ENCODE assay signal across 15 mouse cellular contexts in the genomic region with DNA sequence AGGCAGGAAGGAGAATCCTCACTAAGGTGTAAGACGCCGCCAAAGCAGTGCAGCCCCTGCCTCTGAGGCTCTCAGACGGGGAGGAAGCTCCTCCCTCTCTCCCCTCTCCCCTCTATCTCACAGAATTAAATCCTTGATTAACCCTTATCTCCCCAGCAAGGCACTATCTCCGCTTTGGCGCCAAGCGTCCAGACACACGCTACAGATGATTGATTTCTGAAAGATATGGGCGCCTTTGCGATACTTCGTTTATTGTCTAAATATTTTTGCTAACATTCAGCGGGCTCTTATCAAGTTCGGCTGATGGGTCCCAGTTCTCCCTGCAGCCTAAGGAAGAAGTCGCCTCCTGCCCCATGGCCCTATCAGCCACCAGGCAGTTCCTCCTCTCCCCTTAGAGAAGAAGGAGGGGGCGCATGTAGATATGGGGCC. TPM values are rescaled to one million over a fixed set of nuclear protein-coding genes. Genes with fewer than 3 reads are reported as not detected.
DNase-seq lines count a peak whose midpoint lies in the region; ATAC-seq and TF ChIP-seq lines count a peak whose summit lies in the region.
"Had no signal": no experiment of that assay in that cellular context is flagged by ENCODE, and none has a peak within 500 bp of the region (broad histone marks: within the 10 kb centered on the region; RNA-seq: fewer than 3 reads in every experiment).

No protein-coding gene starts in this region.

- peaks cover 31% of the 10 kb centered on the region for H3K4me1 ChIP-seq in intestine, embryonic 14.5 days (replicated peaks; ENCODE audit: control insufficient read depth, insufficient read depth, low read length)
- H3K4me1 ChIP-seq in intestine, postnatal 0 days (replicated peaks; ENCODE audit: control insufficient read depth, insufficient read depth, low read length), result no peaks in the 10 kb centered on the region; the same call in 1 of the 2 replicates
- peaks cover 78% of the 10 kb centered on the region for H3K4me1 ChIP-seq in hindbrain, embryonic 13.5 days (replicated peaks)
- H3K4me1 ChIP-seq in midbrain, embryonic 11.5 days (ENCODE audit: control insufficient read depth, insufficient read depth, low read length), result peaks cover 16% of the 10 kb centered on the region
- peaks cover 15% of the 10 kb centered on the region for H3K4me1 ChIP-seq in cerebellum, adult 2 months (ENCODE audit: control insufficient read depth, insufficient read depth, low read length)

- no peak for TF ChIP-seq POLR2A in brain, embryonic 14.5 days (IDR thresholded peaks at IDR 0.05; ENCODE audit: borderline replicate concordance, extremely low read depth, insufficient read depth, insufficient read length, poor library complexity, severe bottlenecking)
- no peak for TF ChIP-seq POLR2A in cerebellum, adult 2 months (IDR thresholded peaks at IDR 0.05; ENCODE audit: borderline replicate concordance, insufficient read depth, low read length)

- no peak for TF ChIP-seq CTCF in intestine, postnatal 0 days (IDR thresholded peaks at IDR 0.05; ENCODE audit: low read depth)
- no peak for TF ChIP-seq CTCF in brain, embryonic 14.5 days (IDR thresholded peaks at IDR 0.05; ENCODE audit: borderline replicate concordance, extremely low read depth, insufficient read depth, insufficient read length)
- TF ChIP-seq CTCF in cerebellum, adult 2 months (IDR thresholded peaks at IDR 0.05; ENCODE audit: borderline replicate concordance, insufficient read depth, low read depth, low read length), result no peak

- DNase-seq in intestine, embryonic 14.5 days (ENCODE audit: low spot score), result no peak
- DNase-seq in brain, embryonic 14.5 days (ENCODE audit: low read depth), result peak; percentile 43
- DNase-seq in midbrain, embryonic 11.5 days (ENCODE audit: low spot score, missing footprints), result no peak
- DNase-seq in cerebellum, adult 2 months, result no peak
- no peak for DNase-seq in frontal cortex, adult 2 months (ENCODE audit: extremely low spot score in 1 of 2, low spot score in 1 of 2)
- no peak for DNase-seq in urinary bladder, postnatal 14 days (ENCODE audit: low spot score)
- DNase-seq: cerebellum, adult 11-12 months; heart, postnatal 14 days had no signal

- no peak for ATAC-seq in intestine, embryonic 14.5 days (replicated peaks; ENCODE audit: low FRiP score, low TSS enrichment, low read depth)
- no peak for ATAC-seq in intestine, postnatal 0 days
- ATAC-seq in hindbrain, embryonic 13.5 days (ENCODE audit: low FRiP score), result no peak
- no peak for ATAC-seq in midbrain, embryonic 11.5 days (ENCODE audit: low FRiP score)
- ATAC-seq: activated CD4-positive, CD25-positive, alpha-beta regulatory T cell, adult 4 months had no signal

- no peak overlapping the region for H3K4me3 ChIP-seq in intestine, embryonic 14.5 days (ENCODE audit: low read depth, low read length)
- H3K4me3 ChIP-seq in intestine, postnatal 0 days (ENCODE audit: low read depth, low read length), result no peak overlapping the region
- 0 out of 2 replicates have a peak overlapping the region, but pooled peaks have one; percentile 15 for H3K4me3 ChIP-seq in hindbrain, embryonic 13.5 days
- H3K4me3 ChIP-seq in midbrain, embryonic 11.5 days (ENCODE audit: low read depth, low read length), result no peak overlapping the region
- H3K4me3 ChIP-seq in cerebellum, adult 2 months (replicated peaks; ENCODE audit: insufficient read depth, low read depth, low read length), result no peak overlapping the region

- H3K9me3 ChIP-seq in intestine, embryonic 14.5 days (ENCODE audit: control insufficient read depth, low read length), result no peaks in the 10 kb centered on the region
- H3K9me3 ChIP-seq in intestine, postnatal 0 days (ENCODE audit: control insufficient read depth), result no peaks in the 10 kb centered on the region
- H3K9me3 ChIP-seq in hindbrain, embryonic 13.5 days, result no peaks in the 10 kb centered on the region
- no peaks in the 10 kb centered on the region for H3K9me3 ChIP-seq in midbrain, embryonic 11.5 days (ENCODE audit: control insufficient read depth, low read length)

- no peak overlapping the region for H3K27ac ChIP-seq in intestine, embryonic 14.5 days (ENCODE audit: low read depth)
- H3K27ac ChIP-seq in intestine, postnatal 0 days (ENCODE audit: low read depth, low read length), result no peak overlapping the region
- H3K27ac ChIP-seq in hindbrain, embryonic 13.5 days, result peak overlapping the region; percentile 35; the same call in 1 of the 2 replicates
- H3K27ac ChIP-seq in midbrain, embryonic 11.5 days (ENCODE audit: low read depth, low read length), result no peak overlapping the region; the same call in 1 of the 2 replicates
- no peak overlapping the region for H3K27ac ChIP-seq in cerebellum, adult 2 months (ENCODE audit: insufficient read depth, low read length)

- H3K9ac ChIP-seq in intestine, embryonic 14.5 days (ENCODE audit: low read length), result no peak overlapping the region
- no peak overlapping the region for H3K9ac ChIP-seq in intestine, postnatal 0 days (ENCODE audit: low read depth, low read length)
- H3K9ac ChIP-seq in hindbrain, embryonic 13.5 days, result peak overlapping the region; percentile 70
- H3K9ac ChIP-seq in midbrain, embryonic 11.5 days (ENCODE audit: low read length), result peak overlapping the region; percentile 36; the same call in 1 of the 2 replicates

- no peaks in the 10 kb centered on the region for H3K27me3 ChIP-seq in intestine, embryonic 14.5 days (replicated peaks; ENCODE audit: control insufficient read depth, insufficient read depth, low read length)
- no peaks in the 10 kb centered on the region for H3K27me3 ChIP-seq in intestine, postnatal 0 days (replicated peaks; ENCODE audit: control insufficient read depth, insufficient read depth, low read length)
- peaks cover 8% of the 10 kb centered on the region; the same call in 1 of the 2 replicates for H3K27me3 ChIP-seq in hindbrain, embryonic 13.5 days
- H3K27me3 ChIP-seq in midbrain, embryonic 11.5 days (ENCODE audit: control insufficient read depth, insufficient read depth, low read length), result peaks cover 5% of the 10 kb centered on the region; the same call in 1 of the 2 replicates
- H3K27me3 ChIP-seq in cerebellum, adult 2 months (ENCODE audit: control insufficient read depth, insufficient read depth, low read length), result no peaks in the 10 kb centered on the region
- H3K27me3 ChIP-seq: CH12.LX had no signal

- H3K36me3 ChIP-seq in intestine, embryonic 14.5 days (ENCODE audit: control insufficient read depth, insufficient read depth, low read length), result no peaks in the 10 kb centered on the region
- H3K36me3 ChIP-seq in intestine, postnatal 0 days (ENCODE audit: control insufficient read depth, insufficient read depth), result peaks cover 8% of the 10 kb centered on the region; the same call in 1 of the 2 replicates
- no peaks in the 10 kb centered on the region for H3K36me3 ChIP-seq in hindbrain, embryonic 13.5 days
- H3K36me3 ChIP-seq in midbrain, embryonic 11.5 days (ENCODE audit: control insufficient read depth, insufficient read depth, low read length), result no peaks in the 10 kb centered on the region

- 15% methylated on average over 14 of the region's 14 CpGs for WGBS in intestine, embryonic 14.5 days
- WGBS in intestine, postnatal 0 days, result 44% methylated on average over 14 of the region's 14 CpGs
- WGBS in hindbrain, embryonic 13.5 days, result 15% methylated on average over 14 of the region's 14 CpGs
- 6% methylated on average over 14 of the region's 14 CpGs for WGBS in midbrain, embryonic 11.5 days
- 85% methylated on average over 14 of the region's 14 CpGs for WGBS in cerebellum, adult 2 months

- peak overlapping the region; percentile 39 for H3K4me2 ChIP-seq in intestine, embryonic 14.5 days (ENCODE audit: low read length)
- no peak overlapping the region for H3K4me2 ChIP-seq in intestine, postnatal 0 days (replicated peaks; ENCODE audit: low read depth)
- peak overlapping the region; percentile 32; the same call in 1 of the 2 replicates for H3K4me2 ChIP-seq in hindbrain, embryonic 13.5 days
- peak overlapping the region; percentile 14; the same call in 1 of the 2 replicates for H3K4me2 ChIP-seq in midbrain, embryonic 11.5 days

RNA-seq across cellular contexts. Expression of a gene that starts 34.4 kb away (rescaled TPM):
- not detected in 2 replicates for polyA plus RNA-seq in intestine, embryonic 14.5 days (2014; fragmentation: Nextera tagmentation; extraction: Ambion mirVana)
- polyA plus RNA-seq in intestine, postnatal 0 days (2015; fragmentation: Nextera tagmentation; extraction: Ambion mirVana), result not detected in 2 replicates
- 0.09 and 0.10 TPM in 2 replicates for polyA plus RNA-seq in brain, embryonic 14.5 days (2012; rRNA removed)
- polyA plus RNA-seq in hindbrain, embryonic 13.5 days (2015; fragmentation: Nextera tagmentation; extraction: Ambion mirVana), result not detected in 2 replicates
- not detected in 2 replicates for polyA plus RNA-seq in midbrain, embryonic 11.5 days (2014; fragmentation: Nextera tagmentation; extraction: Ambion mirVana)
- 0.63 and 1.8 TPM in 2 replicates for polyA plus RNA-seq in cerebellum, adult 2 months (2012; rRNA removed)
- polyA plus RNA-seq in frontal cortex, adult 2 months (2012; rRNA removed), result 4.8 TPM in 2 replicates
- polyA plus RNA-seq: activated CD4-positive, CD25-positive, alpha-beta regulatory T cell, adult 4 months; liver, adult 2 months; neural tube, embryonic 11.5 days; spleen, adult 2 months had no signal

RNA-seq across cellular contexts. Expression of a gene that starts 44.2 kb away (rescaled TPM):
- 4.2 and 6.4 TPM in 2 replicates for polyA plus RNA-seq in intestine, embryonic 14.5 days (2014; fragmentation: Nextera tagmentation; extraction: Ambion mirVana)
- 7.7 and 9.8 TPM in 2 replicates for polyA plus RNA-seq in intestine, postnatal 0 days (2015; fragmentation: Nextera tagmentation; extraction: Ambion mirVana)
- polyA plus RNA-seq in brain, embryonic 14.5 days (2012; rRNA removed), result 8.1 and 16.9 TPM in 2 replicates
- 1.4 and 1.5 TPM in 2 replicates for polyA plus RNA-seq in hindbrain, embryonic 13.5 days (2015; fragmentation: Nextera tagmentation; extraction: Ambion mirVana)
- 1.6 and 1.8 TPM in 2 replicates for polyA plus RNA-seq in midbrain, embryonic 11.5 days (2014; fragmentation: Nextera tagmentation; extraction: Ambion mirVana)
- polyA plus RNA-seq in cerebellum, adult 2 months (2012; rRNA removed), result 19.6 and 20.1 TPM in 2 replicates
- polyA plus RNA-seq in frontal cortex, adult 2 months (2012; rRNA removed), result 26.0 and 36.1 TPM in 2 replicates

RNA-seq across cellular contexts. Expression of a gene that starts 50.3 kb away (rescaled TPM):
- 37.0 and 38.6 TPM in 2 replicates for polyA plus RNA-seq in intestine, embryonic 14.5 days (2014; fragmentation: Nextera tagmentation; extraction: Ambion mirVana)
- polyA plus RNA-seq in intestine, postnatal 0 days (2015; fragmentation: Nextera tagmentation; extraction: Ambion mirVana), result 24.0 and 26.1 TPM in 2 replicates
- polyA plus RNA-seq in brain, embryonic 14.5 days (2012; rRNA removed), result 44.5 and 51.8 TPM in 2 replicates
- 38.0 and 38.5 TPM in 2 replicates for polyA plus RNA-seq in hindbrain, embryonic 13.5 days (2015; fragmentation: Nextera tagmentation; extraction: Ambion mirVana)
- polyA plus RNA-seq in midbrain, embryonic 11.5 days (2014; fragmentation: Nextera tagmentation; extraction: Ambion mirVana), result 42.0 and 43.7 TPM in 2 replicates
- polyA plus RNA-seq in cerebellum, adult 2 months (2012; rRNA removed), result 39.2 and 40.1 TPM in 2 replicates
- polyA plus RNA-seq in frontal cortex, adult 2 months (2012; rRNA removed), result 35.1 and 36.1 TPM in 2 replicates

Comparison
In these comparisons a context has a peak if more than half of its experiments do, and no peak if none do; other contexts are left out.
1. H3K9ac ChIP-seq: peak in hindbrain, embryonic 13.5 days (single experiment) and midbrain, embryonic 11.5 days (single experiment); none in intestine, embryonic 14.5 days (single experiment) and intestine, postnatal 0 days (single experiment).